Mouse (Mus musculus) embryo, embryonic 11.5 days (tissue): ENCODE results near the gene Cd300lg.

Experiments used
- DNase-seq: peaks from one replicate; pipeline ENCODE4 v3.0.0-alpha.2; 2012; ENCODE audit warnings: low read depth, low spot score

The Cd300lg gene

GRCm38 (mm10) chr11:102051541-102051940 is 10.2 kb downstream of the Cd300lg start:
- DNase-seq = no peak

- no peak for DNase-seq
These were observed 10.6 kb downstream of the Cd300lg start for GRCm38 (mm10) chr11:102051954-102052353.

- DNase-seq = no peak
These were observed 11.4 kb downstream of the Cd300lg start for GRCm38 (mm10) chr11:102052697-102053096.

GRCm38 (mm10) chr11:102053183-102053582 is 11.9 kb downstream of the Cd300lg start:
- DNase-seq = no peak

- DNase-seq = peak; percentile 26
These were observed 12.5 kb downstream of the Cd300lg start for GRCm38 (mm10) chr11:102053847-102054246.

- DNase-seq = peak; percentile 72
These were observed 20.1 kb downstream of the Cd300lg start for GRCm38 (mm10) chr11:102061236-102061940.

- no peak for DNase-seq
These were observed 20.7 kb downstream of the Cd300lg start for GRCm38 (mm10) chr11:102061941-102062473.

- DNase-seq = no peak
These were observed 21.8 kb downstream of the Cd300lg start for GRCm38 (mm10) chr11:102063076-102063475.

- no peak for DNase-seq
These were observed 27.7 kb downstream of the Cd300lg start for GRCm38 (mm10) chr11:102068969-102069368.

GRCm38 (mm10) chr11:102069633-102070032 is 28.3 kb downstream of the Cd300lg start:
- no peak for DNase-seq

- no peak for DNase-seq
These were observed 29.1 kb downstream of the Cd300lg start for GRCm38 (mm10) chr11:102070426-102070825.

- no peak for DNase-seq
These were observed 31.4 kb downstream of the Cd300lg start for GRCm38 (mm10) chr11:102072729-102073128.

- DNase-seq = no peak
These were observed 32.4 kb downstream of the Cd300lg start for GRCm38 (mm10) chr11:102073722-102074121.

GRCm38 (mm10) chr11:102082322-102082721 is 41.0 kb downstream of the Cd300lg start:
- DNase-seq = no peak

- no peak for DNase-seq
These were observed 41.9 kb downstream of the Cd300lg start for GRCm38 (mm10) chr11:102083193-102083592.

- DNase-seq = no peak
These were observed 42.9 kb downstream of the Cd300lg start for GRCm38 (mm10) chr11:102084159-102084558.

GRCm38 (mm10) chr11:102086331-102086730 is 45.0 kb downstream of the Cd300lg start:
- no peak for DNase-seq

GRCm38 (mm10) chr11:102087081-102087751 is 45.9 kb downstream of the Cd300lg start:
- DNase-seq = peak; percentile 82

- peak; percentile 77 for DNase-seq
These were observed 46.9 kb downstream of the Cd300lg start, which contains the start of gene Mpp2 for GRCm38 (mm10) chr11:102087931-102088898. TSS of gene Mpp2 (minus strand) at chr11:102088515.

- DNase-seq = peak; percentile 68
These were observed 47.9 kb downstream of the Cd300lg start for GRCm38 (mm10) chr11:102089088-102089808.

GRCm38 (mm10) chr11:102095676-102096075 is 54.4 kb downstream of the Cd300lg start:
- DNase-seq = no peak
